Mouse (Mus musculus) embryonic fibroblast, embryonic 13.5 days (primary cell): ENCODE data around the gene Pygo1.

Source experiments
- CTCF ChIP-seq: IDR thresholded peaks from 2 replicates; pipeline ENCODE4 v1.5.1; 2011; ENCODE audit warnings: mild to moderate bottlenecking, control low read depth, low read length, moderate library complexity, borderline replicate concordance; ENCODE audit not compliant: insufficient read depth
- POLR2A ChIP-seq: IDR thresholded peaks from 2 replicates; pipeline ENCODE4 v1.6.1; 2011; ENCODE audit warnings: low read depth, mild to moderate bottlenecking, control low read depth, low read length, moderate library complexity

- TF ChIP-seq POLR2A (no peak), CTCF (no peak)
Measured at GRCm38 (mm10) chr9:73001314-73002011, 76.0 kb downstream of the Pygo1 start.
